Mouse (Mus musculus): ENCODE results near the gene Tmem80.

- TF ChIP-seq CTCF (IDR thresholded peaks at IDR 0.05; ENCODE audit: low read depth, low read length) (no peak), GATA1 (IDR thresholded peaks at IDR 0.05; ENCODE audit: borderline replicate concordance, low read length) (no peak)
Measured at GRCm38 (mm10) chr7:141341689-141342226, 14.2 kb downstream of the Tmem80 start.

Data from G1E (cell line).